Mouse (Mus musculus): ENCODE measurements around the gene Selenoh.
A peak's percentile ranks its signal among the peaks of the same experiment; 100 is the strongest.
"Not testable (repeated sequence)": the region's sequence is repeated elsewhere in the genome, so short reads cannot be mapped to it uniquely, and the experiment has no call there.

The Selenoh gene

GRCm38 (mm10) chr2:84671535-84671934 is 965 bp upstream of the Selenoh start:
- DNase-seq (ENCODE audit: low read depth, low spot score): not testable (repeated sequence)

GRCm38 (mm10) chr2:84669828-84670568 is 572 bp downstream of the Selenoh start:
- peak; percentile 17 for DNase-seq (ENCODE audit: low read depth, low spot score)

- no peak for DNase-seq (ENCODE audit: low read depth, low spot score)
Measured at GRCm38 (mm10) chr2:84666081-84666480, 4.5 kb downstream of the Selenoh start.

DNA sequence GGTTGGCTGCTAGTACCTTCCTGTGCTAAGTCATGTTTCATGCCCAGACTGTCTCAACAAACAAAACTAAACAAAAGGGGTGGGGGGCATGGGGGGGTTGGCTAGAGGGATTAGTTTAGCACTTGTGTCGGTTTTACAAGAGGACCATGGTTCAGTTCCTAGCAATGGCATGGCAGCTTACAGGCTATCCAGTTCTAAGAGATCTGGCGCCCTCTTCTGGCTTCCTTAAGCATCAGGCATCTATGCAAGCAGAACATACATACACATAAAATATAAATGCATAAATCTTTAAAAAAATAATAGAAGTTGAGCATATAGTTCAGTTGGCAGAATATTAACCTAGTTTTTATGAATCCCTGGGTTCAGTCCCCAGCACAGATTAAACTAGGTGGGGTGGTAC is 7.7 kb downstream of the Selenoh start:
- peak; percentile 32 for DNase-seq (ENCODE audit: low read depth, low spot score)

GRCm38 (mm10) chr2:84660253-84660652 is 10.3 kb downstream of the Selenoh start:
- DNase-seq (ENCODE audit: low read depth, low spot score): no peak

- no peak for DNase-seq (ENCODE audit: low read depth, low spot score)
Measured at GRCm38 (mm10) chr2:84658806-84659205, 11.8 kb downstream of the Selenoh start, which contains the start of gene Btbd18. Gene Btbd18 (plus strand): TSS chr2:84659079.

DNA sequence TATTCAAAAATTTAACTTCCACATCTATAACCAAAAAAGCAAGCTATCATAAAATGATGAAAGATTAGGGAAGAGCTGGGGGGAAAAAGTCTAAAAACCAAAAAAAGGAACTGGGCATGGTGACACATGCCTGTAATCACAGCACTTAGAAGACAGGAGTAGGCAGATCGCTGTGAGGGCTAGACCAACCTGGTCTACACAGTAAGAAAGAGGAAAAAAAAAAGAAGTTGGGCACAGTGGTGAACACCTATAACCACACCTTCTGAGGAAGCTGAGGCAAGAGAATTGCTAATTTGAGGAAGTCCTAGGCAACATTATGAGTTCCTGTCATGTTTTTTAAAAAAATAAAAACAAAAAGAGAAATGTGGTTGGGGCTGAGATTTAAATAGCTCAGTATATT is 14.7 kb downstream of the Selenoh start:
- no peak for DNase-seq (ENCODE audit: low read depth, low spot score)

- DNase-seq (ENCODE audit: low read depth, low spot score): no peak
Measured at GRCm38 (mm10) chr2:84653354-84653753, 17.2 kb downstream of the Selenoh start.

DNA sequence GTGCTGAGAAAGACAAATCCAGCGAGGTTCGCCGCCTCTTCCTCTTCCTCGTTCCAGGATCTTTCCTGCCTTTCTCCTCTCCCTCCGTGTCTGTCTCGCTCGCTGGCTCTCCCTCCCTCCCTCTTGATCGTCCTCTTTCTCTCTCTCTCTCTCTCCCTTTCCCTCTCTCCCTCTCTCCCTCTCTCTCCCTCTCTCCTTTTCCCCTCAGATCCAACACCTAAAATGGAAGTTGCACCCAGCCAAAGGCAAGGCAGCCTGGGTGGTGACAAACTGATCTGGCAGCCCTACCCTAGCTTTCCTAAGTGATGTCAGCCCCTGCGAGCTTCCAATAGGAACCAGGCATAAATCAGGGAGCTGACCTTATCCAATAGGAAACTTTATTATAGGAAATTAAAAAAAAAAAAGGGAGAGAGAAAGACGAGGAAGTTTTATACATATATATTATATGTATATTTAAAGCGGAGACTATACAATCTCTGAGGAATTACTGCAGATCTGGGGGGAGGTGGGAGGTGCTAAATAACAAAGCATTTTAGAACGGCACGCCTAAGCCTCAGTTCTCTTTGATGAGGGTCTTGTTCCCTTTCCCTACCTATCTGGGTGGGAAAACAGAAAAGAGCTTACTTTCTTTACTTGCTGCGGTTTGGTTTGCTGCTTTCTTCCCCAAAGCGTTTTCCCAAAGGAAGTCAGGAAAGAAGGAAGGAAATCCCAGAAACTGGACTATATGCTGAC is 19.9 kb downstream of the Selenoh start, which contains the start of gene Ctnnd1:
Gene Ctnnd1 (minus strand): TSS at position 302 of the 732 bp plus-strand sequence.
- peak; percentile 77 for DNase-seq (ENCODE audit: low read depth, low spot score)

DNA sequence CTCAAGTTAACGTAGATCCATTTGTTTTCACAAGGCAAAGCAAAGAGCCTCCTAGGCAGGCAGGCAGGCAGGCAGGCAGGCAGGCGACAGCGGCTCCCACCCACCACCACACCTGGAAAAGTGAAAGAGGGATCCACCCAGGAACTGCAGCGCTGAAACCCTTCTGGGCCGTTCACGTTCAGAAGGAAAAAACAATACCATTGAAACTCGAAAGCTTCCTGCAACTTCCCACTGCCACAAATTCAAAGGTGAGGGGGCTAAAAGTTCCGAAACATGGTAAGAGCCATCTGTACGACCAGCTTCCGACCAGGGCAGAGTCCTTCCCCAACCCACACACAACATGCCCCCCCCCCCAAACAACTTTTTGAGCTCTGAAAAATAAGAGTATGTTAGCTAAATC is 20.9 kb downstream of the Selenoh start:
- no peak for DNase-seq (ENCODE audit: low read depth, low spot score)

- DNase-seq (ENCODE audit: low read depth, low spot score): no peak
Measured at GRCm38 (mm10) chr2:84648369-84648768, 22.2 kb downstream of the Selenoh start.

- no peak for DNase-seq (ENCODE audit: low read depth, low spot score)
Measured at GRCm38 (mm10) chr2:84647051-84647568, 23.5 kb downstream of the Selenoh start.

- no peak for DNase-seq (ENCODE audit: low read depth, low spot score)
Measured at GRCm38 (mm10) chr2:84646138-84646537, 24.4 kb downstream of the Selenoh start.

DNA sequence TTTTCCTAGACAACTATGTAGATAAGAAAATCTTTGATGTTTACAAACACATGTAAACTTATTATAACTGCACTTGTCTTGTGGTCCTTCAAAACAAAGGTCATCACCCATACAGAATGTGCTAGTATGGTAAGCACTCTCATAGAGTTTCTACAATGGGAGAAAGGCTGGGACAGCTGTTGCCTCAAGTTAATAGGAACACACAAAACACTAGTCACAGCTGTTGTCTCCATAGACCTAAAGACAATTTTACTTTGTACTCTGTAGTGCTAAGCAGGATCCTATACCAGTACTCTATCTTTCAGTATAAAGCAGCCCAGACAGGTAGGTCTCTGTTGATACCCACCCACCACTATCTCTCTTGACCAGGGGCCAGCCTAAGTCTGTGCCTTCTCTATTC is 29.7 kb downstream of the Selenoh start:
- no peak for DNase-seq (ENCODE audit: low read depth, low spot score)

DNA sequence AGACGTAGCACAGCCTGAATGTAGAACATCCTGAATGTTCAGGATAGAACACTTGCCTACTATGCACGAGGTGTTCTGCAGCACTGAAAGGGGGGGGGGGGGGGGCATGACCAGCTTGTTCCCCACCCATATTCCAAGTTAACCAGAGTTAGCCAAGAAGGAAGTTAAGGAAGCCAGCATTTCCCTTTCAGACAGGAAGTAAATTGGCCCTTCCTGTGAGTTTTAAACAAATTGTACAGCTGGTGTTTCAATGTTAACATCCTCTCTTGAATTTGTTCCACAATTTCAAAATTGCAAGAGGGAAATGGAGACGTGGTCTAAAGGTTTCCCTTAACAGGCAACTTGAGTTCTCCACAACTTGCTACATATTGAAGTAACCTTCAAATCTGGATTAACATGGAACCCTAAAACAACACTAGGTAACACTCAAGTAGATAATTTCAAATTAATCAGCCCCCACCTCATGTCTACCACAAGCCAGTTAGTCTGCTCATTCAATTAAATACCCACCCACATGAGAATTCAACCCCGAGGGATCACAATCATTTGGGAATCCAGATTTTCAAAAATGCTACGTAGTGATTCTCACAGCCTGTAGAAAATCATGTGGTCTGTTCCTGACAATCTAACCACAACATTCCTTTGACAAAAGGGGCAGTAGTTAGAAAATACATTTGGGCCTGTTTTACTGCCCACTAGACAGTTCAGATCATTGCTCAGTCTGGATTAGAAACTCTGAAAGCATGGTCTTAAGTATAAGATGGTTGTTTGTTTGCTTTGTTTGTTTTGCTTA is 31.9 kb downstream of the Selenoh start:
- DNase-seq (ENCODE audit: low read depth, low spot score): no peak

GRCm38 (mm10) chr2:84637452-84638165 is 33.0 kb downstream of the Selenoh start:
- no peak for DNase-seq (ENCODE audit: low read depth, low spot score)

DNA sequence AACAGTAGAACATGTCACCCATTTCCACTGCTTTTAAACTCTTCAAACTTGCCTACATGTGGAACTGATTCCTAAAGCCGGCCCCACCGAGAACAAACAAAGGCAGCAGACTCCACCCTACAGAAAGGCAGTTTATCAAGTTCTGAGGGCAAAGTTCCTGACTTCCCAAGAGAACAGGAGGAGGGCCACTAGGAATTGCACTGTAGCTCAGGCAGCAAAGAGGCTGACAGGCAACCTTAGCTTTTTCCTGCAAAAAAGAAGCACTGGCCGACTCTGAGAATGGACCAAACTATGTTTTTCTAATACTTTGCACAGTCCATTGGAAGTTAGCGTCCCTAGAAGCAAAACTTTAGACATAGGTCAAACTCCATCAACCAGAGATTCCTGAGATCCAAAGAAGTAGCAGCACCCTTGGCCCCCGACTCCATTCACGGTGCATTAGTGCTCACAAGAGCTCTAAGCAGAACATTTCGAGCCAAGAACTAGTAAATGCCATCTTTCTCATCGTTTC is 34.3 kb downstream of the Selenoh start:
- no peak for DNase-seq (ENCODE audit: low read depth, low spot score)

- peak; percentile 39 for DNase-seq (ENCODE audit: low read depth, low spot score)
Measured at GRCm38 (mm10) chr2:84635611-84636010, 35.0 kb downstream of the Selenoh start.

DNA sequence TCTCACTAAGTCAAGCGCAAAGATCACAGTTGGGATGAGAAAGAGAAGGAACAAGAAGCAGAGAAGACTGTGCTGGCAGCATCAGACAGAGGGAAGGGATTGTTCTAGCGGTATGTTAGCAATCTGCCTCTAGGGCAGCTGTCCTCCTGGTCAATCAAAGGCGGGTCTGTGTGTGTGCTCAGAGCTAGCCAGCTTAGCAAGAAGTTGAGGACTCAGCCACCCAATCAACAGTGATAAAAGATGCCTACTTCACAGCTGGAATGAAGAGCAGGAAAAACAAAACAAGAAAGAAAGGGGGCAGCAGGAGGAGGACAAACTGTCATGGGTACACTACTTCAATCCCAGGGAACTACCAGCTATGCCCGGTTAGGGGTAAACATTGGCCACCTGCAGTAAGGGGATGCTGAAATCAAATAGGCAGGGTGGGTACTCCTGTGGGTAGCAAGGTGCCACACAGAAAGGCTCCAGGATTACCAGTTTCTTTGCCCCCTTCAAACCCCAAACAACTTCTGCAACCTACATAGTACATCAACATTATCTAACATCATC is 35.6 kb downstream of the Selenoh start:
- DNase-seq (ENCODE audit: low read depth, low spot score): no peak

- DNase-seq (ENCODE audit: low read depth, low spot score): no peak
Measured at GRCm38 (mm10) chr2:84634006-84634405, 36.6 kb downstream of the Selenoh start.

DNA sequence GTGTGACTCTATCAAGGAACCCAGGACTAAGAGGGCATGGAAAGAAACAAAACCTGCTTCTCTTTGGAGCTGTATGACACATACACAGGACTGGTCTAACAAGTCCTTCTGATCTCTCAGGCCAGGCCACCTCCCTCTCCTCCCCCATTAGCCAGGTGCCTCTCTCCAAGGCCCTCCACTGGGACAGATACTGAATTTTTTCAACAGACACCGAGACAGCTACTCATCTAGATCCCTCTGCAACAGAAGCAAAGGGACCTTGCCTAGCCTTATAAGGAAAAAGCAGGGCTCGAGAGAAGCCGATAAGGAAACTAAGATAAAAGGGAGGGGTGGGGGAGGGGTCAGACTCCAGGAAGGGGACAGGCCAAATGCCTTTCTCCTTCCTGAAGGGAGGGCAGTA is 37.6 kb downstream of the Selenoh start:
- no peak for DNase-seq (ENCODE audit: low read depth, low spot score)
